ENCODE assay signal across 12 mouse cellular contexts in the genomic region with DNA sequence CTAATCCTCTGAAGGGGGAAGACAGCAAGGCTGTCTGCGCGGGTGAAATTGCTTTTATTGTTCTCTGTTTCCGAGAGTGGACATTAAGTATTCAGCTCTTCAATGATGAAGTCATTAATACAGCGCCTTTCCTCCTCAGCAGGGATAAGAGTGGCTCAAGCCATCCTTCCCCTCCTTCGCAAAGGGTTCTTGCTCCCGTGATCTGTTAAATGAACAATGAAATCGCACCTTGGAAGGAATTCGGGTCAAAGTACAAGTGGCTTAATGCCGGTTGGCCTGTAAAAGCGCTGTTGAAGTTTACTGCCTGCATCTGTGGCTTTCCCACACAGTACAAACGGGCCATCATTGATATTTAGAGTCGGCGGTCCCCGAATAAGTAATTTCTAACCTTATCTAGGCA.
DNase-seq lines count a peak whose midpoint lies in the region; ATAC-seq lines count a peak whose summit lies in the region.
"Had no signal": no experiment of that assay in that cellular context is flagged by ENCODE, and none has a peak within 500 bp of the region (broad histone marks: within the 10 kb centered on the region; RNA-seq: fewer than 3 reads in every experiment).

No protein-coding gene starts in this region.

- intact Hi-C loops in gastrocnemius, postnatal 36 days (cut with DNase I), result no loop called here

- H3K36me3 ChIP-seq in hindbrain, embryonic 15.5 days, result no peaks in the 10 kb centered on the region
- H3K36me3 ChIP-seq in hindbrain, embryonic 11.5 days (ENCODE audit: control insufficient read depth, insufficient read depth, low read length), result no peaks in the 10 kb centered on the region
- H3K36me3 ChIP-seq in intestine, embryonic 16.5 days (ENCODE audit: control insufficient read depth, insufficient read depth, low read length), result no peaks in the 10 kb centered on the region

- 0 out of 2 replicates have a peak, but pooled peaks cover 8% of the 10 kb centered on the region for H3K4me1 ChIP-seq in hindbrain, embryonic 15.5 days (replicated peaks)
- H3K4me1 ChIP-seq in hindbrain, embryonic 11.5 days (replicated peaks; ENCODE audit: control insufficient read depth, insufficient read depth, low read length), result no peaks in the 10 kb centered on the region
- peaks cover 9% of the 10 kb centered on the region; the same call in 1 of the 2 replicates for H3K4me1 ChIP-seq in intestine, embryonic 16.5 days (ENCODE audit: control insufficient read depth, insufficient read depth, low read length)

- H3K4me3 ChIP-seq in hindbrain, embryonic 15.5 days, result no peak overlapping the region
- H3K4me3 ChIP-seq in hindbrain, embryonic 11.5 days (ENCODE audit: low read depth, low read length), result no peak overlapping the region
- H3K4me3 ChIP-seq in intestine, embryonic 16.5 days (ENCODE audit: low read length), result no peak overlapping the region
- H3K4me3 ChIP-seq: megakaryocyte, embryonic 14.5 days had no signal

- peak overlapping the region; percentile 1; the same call in 1 of the 2 replicates for H3K4me2 ChIP-seq in hindbrain, embryonic 15.5 days
- no peak overlapping the region for H3K4me2 ChIP-seq in hindbrain, embryonic 11.5 days (replicated peaks; ENCODE audit: low read depth, low read length)
- peak overlapping the region; percentile 28; the same call in 1 of the 2 replicates for H3K4me2 ChIP-seq in intestine, embryonic 16.5 days (ENCODE audit: low read depth, low read length)
- H3K4me2 ChIP-seq: liver, embryonic 11.5 days had no signal

- H3K27me3 ChIP-seq in hindbrain, embryonic 15.5 days, result no peaks in the 10 kb centered on the region
- H3K27me3 ChIP-seq in hindbrain, embryonic 11.5 days (ENCODE audit: control insufficient read depth, insufficient read depth, low read length), result no peaks in the 10 kb centered on the region
- H3K27me3 ChIP-seq in intestine, embryonic 16.5 days (replicated peaks; ENCODE audit: control insufficient read depth, insufficient read depth, low read length), result no peaks in the 10 kb centered on the region
- H3K27me3 ChIP-seq: CH12.LX; megakaryocyte, embryonic 14.5 days had no signal

- H3K9ac ChIP-seq in hindbrain, embryonic 15.5 days, result no peak overlapping the region
- no peak overlapping the region for H3K9ac ChIP-seq in hindbrain, embryonic 11.5 days (ENCODE audit: low read depth, low read length)
- H3K9ac ChIP-seq in intestine, embryonic 16.5 days (ENCODE audit: low read depth, low read length), result 0 out of 2 replicates have a peak overlapping the region, but pooled peaks have one; percentile 7

- no peaks in the 10 kb centered on the region for H3K9me3 ChIP-seq in hindbrain, embryonic 15.5 days
- H3K9me3 ChIP-seq in hindbrain, embryonic 11.5 days (ENCODE audit: control insufficient read depth, low read length), result no peaks in the 10 kb centered on the region
- no peaks in the 10 kb centered on the region for H3K9me3 ChIP-seq in intestine, embryonic 16.5 days (ENCODE audit: control insufficient read depth, low read length)
- H3K9me3 ChIP-seq: megakaryocyte, embryonic 14.5 days had no signal

- no peak overlapping the region for H3K27ac ChIP-seq in hindbrain, embryonic 15.5 days (replicated peaks)
- H3K27ac ChIP-seq in hindbrain, embryonic 11.5 days (ENCODE audit: low read depth, low read length), result no peak overlapping the region
- peak overlapping the region; percentile 71 for H3K27ac ChIP-seq in intestine, embryonic 16.5 days (ENCODE audit: low read length)

- no peak for ATAC-seq in hindbrain, embryonic 15.5 days (ENCODE audit: low FRiP score, low read depth)
- no peak for ATAC-seq in hindbrain, embryonic 11.5 days (ENCODE audit: low FRiP score)
- ATAC-seq in intestine, embryonic 16.5 days, result peak; percentile 86

- 29% methylated on average over 14 of the region's 14 CpGs for WGBS in hindbrain, embryonic 15.5 days
- 39% methylated on average over 14 of the region's 14 CpGs for WGBS in hindbrain, embryonic 11.5 days
- 27% methylated on average over 14 of the region's 14 CpGs for WGBS in intestine, embryonic 16.5 days

- no peak for DNase-seq in hindbrain, embryonic 11.5 days (ENCODE audit: low spot score)
- DNase-seq in kidney, postnatal 25 days, result peak; percentile 65 to 70
- peak; percentile 52 for DNase-seq in retina, postnatal 1 day
- DNase-seq in gastrocnemius, postnatal 36 days, result no peak
- DNase-seq in lung, postnatal 10 days, result no peak
- no peak for DNase-seq in lung, adult 18-20 months
- DNase-seq: layer of hippocampus, postnatal 36 days had no signal

Comparison
In these comparisons a context has a peak if more than half of its experiments do, and no peak if none do; other contexts are left out.
1. DNase-seq: peak in kidney, postnatal 25 days (2 of 2) and retina, postnatal 1 day (single experiment); none in hindbrain, embryonic 11.5 days (single experiment), gastrocnemius, postnatal 36 days (0 of 2), lung, postnatal 10 days (single experiment) and lung, adult 18-20 months (0 of 2).